Mouse (Mus musculus) ovary, postnatal 36 days (tissue): ENCODE measurements around the gene Ltbp1.

ENCODE experiments used
- DNase-seq: peaks from one replicate; pipeline ENCODE4 v3.0.0; 2022; ENCODE audit warnings: low spot score, mixed read lengths

Ltbp1 gene

GRCm38 (mm10) chr17:75179001-75179400 lies 173.6 kb downstream of the Ltbp1 start:
- no peak for DNase-seq

GRCm38 (mm10) chr17:75180301-75180700 lies 174.9 kb downstream of the Ltbp1 start:
- DNase-seq = no peak

- DNase-seq = no peak
These were observed 175.7 kb downstream of the Ltbp1 start for GRCm38 (mm10) chr17:75180956-75181588.

GRCm38 (mm10) chr17:75182319-75183001 lies 177.1 kb downstream of the Ltbp1 start:
- no peak for DNase-seq

GRCm38 (mm10) chr17:75186732-75187509 lies 181.6 kb downstream of the Ltbp1 start:
- no peak for DNase-seq

GRCm38 (mm10) chr17:75196952-75197351 lies 191.6 kb downstream of the Ltbp1 start:
- DNase-seq = no peak

GRCm38 (mm10) chr17:75198767-75199166 lies 193.4 kb downstream of the Ltbp1 start:
- DNase-seq = no peak

- no peak for DNase-seq
These were observed 194.3 kb downstream of the Ltbp1 start for GRCm38 (mm10) chr17:75199694-75200093.

- DNase-seq = no peak
These were observed 196.9 kb downstream of the Ltbp1 start for GRCm38 (mm10) chr17:75202314-75202713.

- DNase-seq = no peak
These were observed 198.7 kb downstream of the Ltbp1 start for GRCm38 (mm10) chr17:75204065-75204464.

- no peak for DNase-seq
These were observed 200.9 kb downstream of the Ltbp1 start for GRCm38 (mm10) chr17:75206281-75206680.

- no peak for DNase-seq
These were observed 202.9 kb downstream of the Ltbp1 start for GRCm38 (mm10) chr17:75208164-75208698.

GRCm38 (mm10) chr17:75210526-75210925 lies 205.2 kb downstream of the Ltbp1 start:
- no peak for DNase-seq

GRCm38 (mm10) chr17:75216362-75216761 lies 211.0 kb downstream of the Ltbp1 start:
- DNase-seq = no peak

- DNase-seq = no peak
These were observed 213.3 kb downstream of the Ltbp1 start for GRCm38 (mm10) chr17:75218700-75219099.

- no peak for DNase-seq
These were observed 223.0 kb downstream of the Ltbp1 start for GRCm38 (mm10) chr17:75228321-75228720.

GRCm38 (mm10) chr17:75233206-75233605 lies 227.8 kb downstream of the Ltbp1 start:
- no peak for DNase-seq

GRCm38 (mm10) chr17:75233923-75234322 lies 228.6 kb downstream of the Ltbp1 start:
- no peak for DNase-seq

- no peak for DNase-seq
These were observed 230.4 kb downstream of the Ltbp1 start for GRCm38 (mm10) chr17:75235781-75236180.

GRCm38 (mm10) chr17:75236543-75236942 lies 231.2 kb downstream of the Ltbp1 start:
- no peak for DNase-seq

- no peak for DNase-seq
These were observed 232.1 kb downstream of the Ltbp1 start for GRCm38 (mm10) chr17:75237456-75237855.

GRCm38 (mm10) chr17:75238655-75239054 lies 233.3 kb downstream of the Ltbp1 start:
- DNase-seq = no peak

GRCm38 (mm10) chr17:75239545-75239944 lies 234.2 kb downstream of the Ltbp1 start:
- DNase-seq = no peak
